Mouse (Mus musculus): ENCODE results near the gene Myo1f. TPM values are rescaled to one million over a fixed set of nuclear protein-coding genes. Genes with fewer than 3 reads are reported as not detected.
A peak's percentile ranks its signal among the peaks of the same experiment; 100 is the strongest.

The Myo1f gene
- polyA plus RNA-seq, 1 experiment = 24.4 TPM

GRCm38 (mm10) chr17:33523431-33523917 is 32.0 kb upstream of the Myo1f start:
- no peak for DNase-seq (ENCODE audit: low read depth in 1 of 2, low spot score in 2 of 2)
- WGBS = 15% methylated on average over 12 of the region's 13 CpGs
- no peak overlapping the region for H3K27ac ChIP-seq (ENCODE audit: insufficient read depth, low read length)
- H3K4me3 ChIP-seq (ENCODE audit: extremely low read depth, insufficient read depth, insufficient read length) = peak overlapping the region; percentile 95
- H3K36me3 ChIP-seq (ENCODE audit: control insufficient read depth, insufficient read depth, low read length) = no peaks in the 10 kb centered on the region
- H3K4me1 ChIP-seq (ENCODE audit: control insufficient read depth, insufficient read depth, insufficient read length) = peaks cover 6% of the 10 kb centered on the region; the same call in 1 of the 2 replicates
- H3K27me3 ChIP-seq (ENCODE audit: control insufficient read depth, insufficient read depth, low read length) = no peaks in the 10 kb centered on the region
- TF ChIP-seq POLR2A (IDR thresholded peaks at IDR 0.05; ENCODE audit: low read depth, low read length) (no peak), CTCF (IDR thresholded peaks at IDR 0.05; ENCODE audit: extremely low read depth, insufficient read depth, insufficient read length, insufficient replicate concordance) (no peak)

- peak; percentile 49 to 80 for DNase-seq (ENCODE audit: low read depth in 1 of 2, low spot score in 2 of 2)
- peak within 1 kb of the TSS; percentile 78 for H3K27ac ChIP-seq (ENCODE audit: insufficient read depth, low read length)
These were observed 31.4 kb upstream of the Myo1f start, which contains the start of gene Adamts10 for GRCm38 (mm10) chr17:33523918-33524755. TSS of gene Adamts10 (plus strand) at chr17:33524204.

GRCm38 (mm10) chr17:33524806-33525373 is 30.6 kb upstream of the Myo1f start:
- H3K4me1 ChIP-seq (ENCODE audit: control insufficient read depth, insufficient read depth, insufficient read length) = peaks cover 6% of the 10 kb centered on the region; the same call in 1 of the 2 replicates
- TF ChIP-seq CTCF (IDR thresholded peaks at IDR 0.05; ENCODE audit: extremely low read depth, insufficient read depth, insufficient read length, insufficient replicate concordance) (no peak), POLR2A (IDR thresholded peaks at IDR 0.05; ENCODE audit: low read depth, low read length) (no peak)
- no peaks in the 10 kb centered on the region for H3K27me3 ChIP-seq (ENCODE audit: control insufficient read depth, insufficient read depth, low read length)
- WGBS = 34% methylated on average over 2 of the region's 2 CpGs
- peaks cover 7% of the 10 kb centered on the region for H3K36me3 ChIP-seq (ENCODE audit: control insufficient read depth, insufficient read depth, low read length)
- peak overlapping the region; percentile 95 for H3K4me3 ChIP-seq (ENCODE audit: extremely low read depth, insufficient read depth, insufficient read length)
- H3K27ac ChIP-seq (ENCODE audit: insufficient read depth, low read length) = no peak overlapping the region
- no peak for DNase-seq (ENCODE audit: low read depth in 1 of 2, low spot score in 2 of 2)

More at GRCm38 (mm10) chr17:33523918-33524755, 31.4 kb upstream of the Myo1f start, which contains the start of gene Adamts10:
- peaks cover 5% of the 10 kb centered on the region for H3K36me3 ChIP-seq (ENCODE audit: control insufficient read depth, insufficient read depth, low read length)
- TF ChIP-seq POLR2A (IDR thresholded peaks at IDR 0.05; ENCODE audit: low read depth, low read length) (peak; percentile 13; the same call in 1 of the 2 replicates), CTCF (IDR thresholded peaks at IDR 0.05; ENCODE audit: extremely low read depth, insufficient read depth, insufficient read length, insufficient replicate concordance) (no peak)
- no peaks in the 10 kb centered on the region for H3K27me3 ChIP-seq (ENCODE audit: control insufficient read depth, insufficient read depth, low read length)
- H3K4me1 ChIP-seq (ENCODE audit: control insufficient read depth, insufficient read depth, insufficient read length) = peaks cover 6% of the 10 kb centered on the region; the same call in 1 of the 2 replicates
- under 1% methylated on average over 44 of the region's 44 CpGs for WGBS
- H3K4me3 ChIP-seq (ENCODE audit: extremely low read depth, insufficient read depth, insufficient read length) = peak within 1 kb of the TSS; percentile 95

GRCm38 (mm10) chr17:33526506-33526905 is 29.0 kb upstream of the Myo1f start:
- 79% methylated on average over 3 of the region's 3 CpGs for WGBS
- no peak for TF ChIP-seq POLR2A (IDR thresholded peaks at IDR 0.05; ENCODE audit: low read depth, low read length)
- TF ChIP-seq CTCF (IDR thresholded peaks at IDR 0.05; ENCODE audit: extremely low read depth, insufficient read depth, insufficient read length, insufficient replicate concordance) = no peak
- Histone ChIP-seq H3K27ac (ENCODE audit: insufficient read depth, low read length) (no peak overlapping the region; the same call in 1 of the 2 replicates), H3K4me1 (ENCODE audit: control insufficient read depth, insufficient read depth, insufficient read length) (peaks cover 6% of the 10 kb centered on the region; the same call in 1 of the 2 replicates), H3K4me3 (ENCODE audit: extremely low read depth, insufficient read depth, insufficient read length) (no peak overlapping the region), H3K36me3 (ENCODE audit: control insufficient read depth, insufficient read depth, low read length) (peaks cover 9% of the 10 kb centered on the region), H3K27me3 (ENCODE audit: control insufficient read depth, insufficient read depth, low read length) (no peaks in the 10 kb centered on the region)
- no peak for DNase-seq (ENCODE audit: low read depth in 1 of 2, low spot score in 2 of 2)

GRCm38 (mm10) chr17:33539106-33539675 is 16.3 kb upstream of the Myo1f start:
- H3K4me1 ChIP-seq (ENCODE audit: control insufficient read depth, insufficient read depth, insufficient read length) = no peaks in the 10 kb centered on the region
- no peaks in the 10 kb centered on the region for H3K27me3 ChIP-seq (ENCODE audit: control insufficient read depth, insufficient read depth, low read length)
- DNase-seq (ENCODE audit: low read depth in 1 of 2, low spot score in 2 of 2) = peak; percentile 23 to 45
- H3K27ac ChIP-seq (ENCODE audit: insufficient read depth, low read length) = no peak overlapping the region
- no peak for TF ChIP-seq POLR2A (IDR thresholded peaks at IDR 0.05; ENCODE audit: low read depth, low read length)
- peak; percentile 27; the same call in 1 of the 2 replicates for TF ChIP-seq CTCF (IDR thresholded peaks at IDR 0.05; ENCODE audit: extremely low read depth, insufficient read depth, insufficient read length, insufficient replicate concordance)
- WGBS = 91% methylated on average over 3 of the region's 3 CpGs
- no peak overlapping the region for H3K4me3 ChIP-seq (ENCODE audit: extremely low read depth, insufficient read depth, insufficient read length)
- H3K36me3 ChIP-seq (ENCODE audit: control insufficient read depth, insufficient read depth, low read length) = peaks cover 12% of the 10 kb centered on the region

- WGBS = 93% methylated on average over 4 of the region's 4 CpGs
- H3K27me3 ChIP-seq (ENCODE audit: control insufficient read depth, insufficient read depth, low read length) = no peaks in the 10 kb centered on the region
- DNase-seq (ENCODE audit: low read depth in 1 of 2, low spot score in 2 of 2) = no peak
- H3K4me3 ChIP-seq (ENCODE audit: extremely low read depth, insufficient read depth, insufficient read length) = no peak overlapping the region
- H3K27ac ChIP-seq (ENCODE audit: insufficient read depth, low read length) = no peak overlapping the region
- H3K36me3 ChIP-seq (ENCODE audit: control insufficient read depth, insufficient read depth, low read length) = peaks cover 14% of the 10 kb centered on the region
- no peaks in the 10 kb centered on the region for H3K4me1 ChIP-seq (ENCODE audit: control insufficient read depth, insufficient read depth, insufficient read length)
- no peak for TF ChIP-seq POLR2A (IDR thresholded peaks at IDR 0.05; ENCODE audit: low read depth, low read length)
- no peak for TF ChIP-seq CTCF (IDR thresholded peaks at IDR 0.05; ENCODE audit: extremely low read depth, insufficient read depth, insufficient read length, insufficient replicate concordance)
These were observed 15.6 kb upstream of the Myo1f start for GRCm38 (mm10) chr17:33539878-33540277.
